Comparison of ENCODE assay signal across 7 mouse cellular contexts in genomic region chr3:89202253-89203141, GRCm38 (mm10). TPM values are rescaled to one million over a fixed set of nuclear protein-coding genes. Genes with fewer than 3 reads are reported as not detected.
DNase-seq lines count a peak whose midpoint lies in the region; ATAC-seq and TF ChIP-seq lines count a peak whose summit lies in the region.

TSS of gene Gba (plus strand) at chr3:89202928.

- DNase-seq in adrenal gland, postnatal 10 days = peak; percentile 90
- peak; percentile 89 for DNase-seq in embryo, embryonic 9.5 days (ENCODE audit: extremely low spot score)
- DNase-seq in gonadal fat pad, adult 2 months (ENCODE audit: low read depth) = peak; percentile 75
- DNase-seq in left cerebral cortex, postnatal 4 days = peak; percentile 81

- H3K27ac ChIP-seq in intestine, postnatal 0 days (ENCODE audit: low read depth, low read length) = peak within 1 kb of the TSS; percentile 16; the same call in 1 of the 2 replicates
- H3K27ac ChIP-seq in midbrain, embryonic 12.5 days (replicated peaks) = no peak within 1 kb of the TSS
- peak within 1 kb of the TSS; percentile 36; the same call in 1 of the 2 replicates for H3K27ac ChIP-seq in small intestine, adult 2 months (ENCODE audit: insufficient read depth, low read depth, low read length)

- peak within 1 kb of the TSS; percentile 65 for H3K4me3 ChIP-seq in intestine, postnatal 0 days (ENCODE audit: low read depth, low read length)
- peak within 1 kb of the TSS; percentile 56 for H3K4me3 ChIP-seq in midbrain, embryonic 12.5 days
- H3K4me3 ChIP-seq in small intestine, adult 2 months (ENCODE audit: low read depth, low read length) = peak within 1 kb of the TSS; percentile 61

- no peaks in the 10 kb centered on the region for H3K9me3 ChIP-seq in intestine, postnatal 0 days (ENCODE audit: control insufficient read depth)
- H3K9me3 ChIP-seq in midbrain, embryonic 12.5 days = no peaks in the 10 kb centered on the region

- intact Hi-C loops in left cerebral cortex, postnatal 4 days (cut with DNase I) = no loop called here

- no peaks in the 10 kb centered on the region for H3K4me1 ChIP-seq in intestine, postnatal 0 days (replicated peaks; ENCODE audit: control insufficient read depth, insufficient read depth, low read length)
- peaks cover 8% of the 10 kb centered on the region for H3K4me1 ChIP-seq in midbrain, embryonic 12.5 days
- H3K4me1 ChIP-seq in small intestine, adult 2 months (ENCODE audit: control insufficient read depth, insufficient read depth, insufficient read length, low read length) = peaks cover 4% of the 10 kb centered on the region; the same call in 1 of the 2 replicates

- peak within 1 kb of the TSS; percentile 72 for H3K4me2 ChIP-seq in intestine, postnatal 0 days (replicated peaks; ENCODE audit: low read depth)
- peak within 1 kb of the TSS; percentile 67 for H3K4me2 ChIP-seq in midbrain, embryonic 12.5 days (replicated peaks)

- no peak for TF ChIP-seq CTCF in intestine, postnatal 0 days (IDR thresholded peaks at IDR 0.05; ENCODE audit: low read depth)
- TF ChIP-seq CTCF in small intestine, adult 2 months (IDR thresholded peaks at IDR 0.05; ENCODE audit: extremely low read depth, insufficient read length, insufficient replicate concordance, low read depth, low read length) = no peak

- peak within 1 kb of the TSS; percentile 76 for H3K9ac ChIP-seq in intestine, postnatal 0 days (ENCODE audit: low read depth, low read length)
- H3K9ac ChIP-seq in midbrain, embryonic 12.5 days (replicated peaks) = peak within 1 kb of the TSS; percentile 58

- peak; percentile 72 for ATAC-seq in intestine, postnatal 0 days
- peak; percentile 90 for ATAC-seq in midbrain, embryonic 12.5 days (ENCODE audit: low FRiP score, low read depth)

- WGBS in intestine, postnatal 0 days = 24% methylated on average over 13 of the region's 13 CpGs
- 27% methylated on average over 13 of the region's 13 CpGs for WGBS in midbrain, embryonic 12.5 days
- WGBS in small intestine, adult 2 months = 19% methylated on average over 13 of the region's 13 CpGs

- H3K36me3 ChIP-seq in intestine, postnatal 0 days (ENCODE audit: control insufficient read depth, insufficient read depth) = peaks cover 33% of the 10 kb centered on the region
- H3K36me3 ChIP-seq in midbrain, embryonic 12.5 days = peaks cover 29% of the 10 kb centered on the region
- peaks cover 33% of the 10 kb centered on the region for H3K36me3 ChIP-seq in small intestine, adult 2 months (ENCODE audit: control insufficient read depth, insufficient read depth, low read length)

- H3K27me3 ChIP-seq in intestine, postnatal 0 days (replicated peaks; ENCODE audit: control insufficient read depth, insufficient read depth, low read length) = no peaks in the 10 kb centered on the region
- no peaks in the 10 kb centered on the region for H3K27me3 ChIP-seq in midbrain, embryonic 12.5 days
- no peaks in the 10 kb centered on the region for H3K27me3 ChIP-seq in small intestine, adult 2 months (ENCODE audit: control insufficient read depth, insufficient read depth, low read length)

- TF ChIP-seq POLR2A in small intestine, adult 2 months (IDR thresholded peaks at IDR 0.05; ENCODE audit: low read depth, low read length) = no peak

RNA-seq across cellular contexts. Expression of gene Gba, which starts in this region (rescaled TPM):
- 10 to 100 TPM; 47.8 to 48.1 TPM for total RNA-seq in adrenal gland, postnatal 10 days (2021)
- 140 and 143 TPM in 2 replicates for polyA plus RNA-seq in gonadal fat pad, adult 2 months (2012; rRNA removed)
- 140 TPM in 2 replicates for polyA plus RNA-seq in intestine, postnatal 0 days (2015; fragmentation: Nextera tagmentation; extraction: Ambion mirVana)
- total RNA-seq in left cerebral cortex, postnatal 4 days (2021) = 10 to 100 TPM; 61.3 to 62.2 TPM
- polyA plus RNA-seq in midbrain, embryonic 12.5 days (2016; fragmentation: Nextera tagmentation; extraction: Ambion mirVana) = 42.4 and 45.8 TPM in 2 replicates
- polyA plus RNA-seq in small intestine, adult 2 months (2012; rRNA removed) = 37.1 and 70.6 TPM in 2 replicates
